Mouse (Mus musculus): ENCODE data around the gene Cgnl1. TPM values are rescaled to one million over a fixed set of nuclear protein-coding genes. Genes with fewer than 3 reads are reported as not detected.

Gene Cgnl1
- polyA plus RNA-seq, 1 experiment, result 3.9 TPM

DNA sequence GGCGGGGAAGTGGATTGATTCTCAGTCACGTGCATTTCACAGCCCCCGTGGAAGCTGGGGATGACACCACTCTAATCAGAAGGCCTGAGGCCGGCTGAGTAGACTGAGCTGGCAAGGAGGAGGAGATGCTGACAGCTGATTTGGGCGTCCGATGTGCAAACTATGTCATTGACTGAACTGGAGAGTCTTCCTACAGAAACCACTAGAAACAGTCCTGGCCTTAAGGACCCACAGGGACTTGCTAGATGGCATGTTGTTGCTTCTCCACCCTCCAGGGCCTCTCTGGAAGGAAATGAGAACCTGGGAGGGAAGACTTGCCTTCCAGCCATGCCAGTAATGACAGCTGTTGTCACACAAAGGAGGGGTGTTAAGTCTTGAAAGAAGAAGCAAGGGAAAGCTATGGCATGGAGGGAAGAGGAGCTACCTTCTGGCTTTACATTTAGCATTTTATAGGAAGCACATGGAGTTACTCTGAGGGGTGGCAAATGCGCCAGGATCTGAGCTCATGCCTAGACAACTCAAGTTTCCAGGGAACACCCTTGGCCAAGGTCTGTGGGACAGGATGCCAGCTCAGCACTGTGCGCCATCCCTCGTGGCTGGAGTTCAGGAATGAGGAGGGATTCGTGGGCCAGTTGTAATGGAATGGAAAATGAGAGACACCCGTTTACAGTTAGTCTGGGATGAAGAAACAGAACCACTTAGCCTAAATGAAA, 92.1 kb downstream of the Cgnl1 start:
- TF ChIP-seq CTCF (IDR thresholded peaks at IDR 0.05; ENCODE audit: extremely low read depth, insufficient read depth, insufficient read length, insufficient replicate concordance) (no peak), POLR2A (IDR thresholded peaks at IDR 0.05; ENCODE audit: low read depth, low read length) (no peak)
- H3K36me3 ChIP-seq (ENCODE audit: control insufficient read depth, insufficient read depth, low read length), result no peaks in the 10 kb centered on the region
- no peak overlapping the region for H3K4me3 ChIP-seq (ENCODE audit: extremely low read depth, insufficient read depth, insufficient read length)
- H3K27me3 ChIP-seq (ENCODE audit: control insufficient read depth, insufficient read depth, low read length), result no peaks in the 10 kb centered on the region
- DNase-seq (ENCODE audit: low read depth in 1 of 2, low spot score in 2 of 2), result no peak
- WGBS, result 92% methylated on average over 11 of the region's 11 CpGs
- no peaks in the 10 kb centered on the region for H3K4me1 ChIP-seq (ENCODE audit: control insufficient read depth, insufficient read depth, insufficient read length)
- no peak overlapping the region for H3K27ac ChIP-seq (ENCODE audit: insufficient read depth, low read length)

DNA sequence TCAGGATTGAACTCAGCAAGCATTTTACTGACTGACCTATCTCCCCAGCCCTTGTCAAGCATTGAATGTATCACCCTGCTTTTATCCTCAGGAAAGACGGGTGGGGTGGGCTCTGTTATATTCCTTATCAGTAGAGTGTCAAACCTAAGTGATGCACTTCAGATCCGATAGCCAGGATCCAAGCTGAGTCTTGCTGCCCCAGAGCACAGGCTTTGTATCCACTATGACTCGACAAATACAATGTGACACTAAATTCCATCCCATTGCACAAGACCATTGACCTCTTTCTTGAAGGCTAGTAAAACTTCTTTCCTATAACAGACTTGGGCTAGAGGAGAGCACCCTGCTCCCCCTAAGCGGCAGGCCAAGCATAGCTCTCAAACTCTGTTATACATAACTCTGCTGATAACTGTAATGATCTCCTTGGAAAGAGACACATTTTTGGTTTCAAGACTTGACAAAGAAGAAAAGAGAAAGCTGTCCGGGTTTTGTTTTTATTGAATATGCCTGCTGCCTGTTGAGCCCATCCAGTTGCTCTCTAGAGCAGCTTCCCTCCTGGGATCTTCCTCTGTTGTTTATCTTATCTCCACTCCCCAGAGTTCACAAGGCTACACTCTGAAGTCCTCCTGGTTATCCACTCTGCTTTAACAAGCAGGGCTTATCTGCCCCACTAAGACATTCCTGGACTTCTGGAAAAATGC, 94.3 kb downstream of the Cgnl1 start:
- Histone ChIP-seq H3K4me3 (ENCODE audit: extremely low read depth, insufficient read depth, insufficient read length) (no peak overlapping the region), H3K27me3 (ENCODE audit: control insufficient read depth, insufficient read depth, low read length) (no peaks in the 10 kb centered on the region), H3K36me3 (ENCODE audit: control insufficient read depth, insufficient read depth, low read length) (no peaks in the 10 kb centered on the region), H3K27ac (ENCODE audit: insufficient read depth, low read length) (no peak overlapping the region), H3K4me1 (ENCODE audit: control insufficient read depth, insufficient read depth, insufficient read length) (no peaks in the 10 kb centered on the region)
- no peak for DNase-seq (ENCODE audit: low read depth in 1 of 2, low spot score in 2 of 2)
- WGBS, result 81% methylated on average over 5 of the region's 5 CpGs
- no peak for TF ChIP-seq POLR2A (IDR thresholded peaks at IDR 0.05; ENCODE audit: low read depth, low read length)
- TF ChIP-seq CTCF (IDR thresholded peaks at IDR 0.05; ENCODE audit: extremely low read depth, insufficient read depth, insufficient read length, insufficient replicate concordance), result no peak

DNA sequence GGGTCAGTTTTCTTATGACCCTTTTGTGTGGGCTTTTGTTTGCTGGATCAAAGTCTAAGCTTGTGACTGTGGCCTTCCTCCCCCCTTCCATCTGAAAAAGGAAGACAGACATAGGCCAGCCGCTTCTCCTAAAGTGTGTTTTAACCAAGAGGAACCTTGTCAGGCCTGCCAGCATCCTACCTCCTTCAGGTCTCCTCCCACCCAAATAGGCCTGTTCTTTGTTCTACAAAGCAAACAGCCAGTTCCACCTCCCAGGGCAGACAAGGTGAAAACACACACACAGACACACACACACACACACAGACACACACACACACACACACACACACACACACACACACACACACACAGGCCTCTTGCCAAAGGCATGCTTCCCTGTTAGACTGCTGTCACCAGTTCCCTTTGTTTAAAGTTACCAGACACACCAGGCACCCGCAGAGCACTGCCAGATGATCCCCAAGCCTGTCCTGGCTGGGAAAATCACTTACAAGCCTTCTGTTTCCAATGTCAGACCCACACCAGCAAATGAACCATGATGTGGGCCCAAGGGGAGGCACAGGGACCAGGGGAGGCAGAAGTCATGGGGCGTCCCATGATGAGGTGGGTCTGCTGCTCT, 95.5 kb downstream of the Cgnl1 start:
- no peak for DNase-seq (ENCODE audit: low read depth in 1 of 2, low spot score in 2 of 2)
- no peaks in the 10 kb centered on the region for H3K27me3 ChIP-seq (ENCODE audit: control insufficient read depth, insufficient read depth, low read length)
- H3K4me1 ChIP-seq (ENCODE audit: control insufficient read depth, insufficient read depth, insufficient read length), result no peaks in the 10 kb centered on the region
- TF ChIP-seq CTCF (IDR thresholded peaks at IDR 0.05; ENCODE audit: extremely low read depth, insufficient read depth, insufficient read length, insufficient replicate concordance) (no peak), POLR2A (IDR thresholded peaks at IDR 0.05; ENCODE audit: low read depth, low read length) (no peak)
- no peak overlapping the region for H3K4me3 ChIP-seq (ENCODE audit: extremely low read depth, insufficient read depth, insufficient read length)
- no peaks in the 10 kb centered on the region for H3K36me3 ChIP-seq (ENCODE audit: control insufficient read depth, insufficient read depth, low read length)
- no peak overlapping the region for H3K27ac ChIP-seq (ENCODE audit: insufficient read depth, low read length)
- WGBS, result 91% methylated on average over 3 of the region's 3 CpGs

DNA sequence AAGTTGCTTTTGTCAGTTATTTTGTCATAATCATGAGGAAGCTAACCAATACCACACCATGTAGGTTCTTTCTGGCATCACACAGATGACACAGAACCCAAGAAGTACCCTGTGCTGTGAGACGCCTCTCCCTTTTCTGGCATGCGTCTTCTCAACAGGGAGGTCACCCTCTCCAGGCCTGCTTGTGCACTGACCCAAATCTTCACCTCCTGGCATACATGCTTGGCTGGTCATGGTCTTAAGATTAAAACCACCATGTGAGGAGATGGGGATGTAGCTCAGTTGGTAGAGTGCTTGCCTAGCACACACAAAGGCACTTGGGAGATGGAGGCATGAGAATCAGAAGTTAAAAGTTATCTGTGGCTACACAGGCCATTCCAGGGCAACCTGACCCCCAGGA, 96.2 kb downstream of the Cgnl1 start:
- Histone ChIP-seq H3K36me3 (ENCODE audit: control insufficient read depth, insufficient read depth, low read length) (no peaks in the 10 kb centered on the region), H3K27me3 (ENCODE audit: control insufficient read depth, insufficient read depth, low read length) (no peaks in the 10 kb centered on the region), H3K4me3 (ENCODE audit: extremely low read depth, insufficient read depth, insufficient read length) (no peak overlapping the region), H3K27ac (ENCODE audit: insufficient read depth, low read length) (no peak overlapping the region), H3K4me1 (ENCODE audit: control insufficient read depth, insufficient read depth, insufficient read length) (no peaks in the 10 kb centered on the region)
- TF ChIP-seq POLR2A (IDR thresholded peaks at IDR 0.05; ENCODE audit: low read depth, low read length) (no peak), CTCF (IDR thresholded peaks at IDR 0.05; ENCODE audit: extremely low read depth, insufficient read depth, insufficient read length, insufficient replicate concordance) (no peak)
- DNase-seq (ENCODE audit: low read depth in 1 of 2, low spot score in 2 of 2), result no peak
- 96% methylated on average over 2 of the region's 2 CpGs for WGBS

DNA sequence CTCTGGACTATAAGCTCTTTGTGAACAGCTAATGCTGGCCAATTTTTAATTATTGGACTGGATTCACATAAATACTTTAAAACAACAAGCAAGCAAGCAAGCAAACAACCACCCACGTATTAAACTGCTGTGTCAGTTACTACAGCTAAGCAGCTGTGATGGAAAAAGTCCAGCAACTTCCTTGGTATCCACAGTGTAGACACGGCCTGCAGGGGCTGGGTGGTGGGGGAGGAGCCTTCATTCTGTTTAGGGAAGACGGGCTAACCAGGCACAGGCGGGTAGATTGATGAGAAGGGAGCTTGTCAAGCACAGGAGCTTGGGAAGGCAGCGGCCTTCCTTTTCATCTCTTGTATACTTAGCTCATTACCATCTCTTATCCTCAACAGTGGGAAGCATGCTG, 96.9 kb downstream of the Cgnl1 start:
- no peaks in the 10 kb centered on the region for H3K4me1 ChIP-seq (ENCODE audit: control insufficient read depth, insufficient read depth, insufficient read length)
- no peak overlapping the region for H3K4me3 ChIP-seq (ENCODE audit: extremely low read depth, insufficient read depth, insufficient read length)
- H3K36me3 ChIP-seq (ENCODE audit: control insufficient read depth, insufficient read depth, low read length), result no peaks in the 10 kb centered on the region
- H3K27ac ChIP-seq (ENCODE audit: insufficient read depth, low read length), result no peak overlapping the region
- DNase-seq (ENCODE audit: low read depth in 1 of 2, low spot score in 2 of 2), result no peak
- WGBS, result 82% methylated on average over 5 of the region's 5 CpGs
- H3K27me3 ChIP-seq (ENCODE audit: control insufficient read depth, insufficient read depth, low read length), result no peaks in the 10 kb centered on the region
- TF ChIP-seq POLR2A (IDR thresholded peaks at IDR 0.05; ENCODE audit: low read depth, low read length) (no peak), CTCF (IDR thresholded peaks at IDR 0.05; ENCODE audit: extremely low read depth, insufficient read depth, insufficient read length, insufficient replicate concordance) (no peak)

DNA sequence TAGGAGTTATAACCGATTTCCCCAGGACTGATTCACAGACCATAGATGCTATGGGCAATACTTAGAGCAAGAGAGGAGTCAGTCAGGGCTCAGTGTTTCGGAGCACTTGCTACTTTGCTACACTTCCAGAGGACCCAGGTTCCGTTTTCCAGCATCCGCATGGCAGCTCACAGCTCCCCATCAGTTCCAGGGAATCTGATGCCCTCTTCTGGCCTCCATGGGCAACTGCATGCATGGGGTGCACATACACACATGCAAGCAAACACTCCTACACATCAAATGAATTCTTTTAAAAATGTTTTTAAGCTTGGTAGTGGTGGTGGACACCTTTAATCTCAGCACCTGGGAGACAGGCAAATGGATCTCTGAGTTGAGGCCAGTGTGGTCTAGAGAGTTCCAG, 98.9 kb downstream of the Cgnl1 start:
- no peaks in the 10 kb centered on the region for H3K27me3 ChIP-seq (ENCODE audit: control insufficient read depth, insufficient read depth, low read length)
- no peak overlapping the region for H3K27ac ChIP-seq (ENCODE audit: insufficient read depth, low read length)
- no peak overlapping the region for H3K4me3 ChIP-seq (ENCODE audit: extremely low read depth, insufficient read depth, insufficient read length)
- 89% methylated on average over 4 of the region's 4 CpGs for WGBS
- no peaks in the 10 kb centered on the region for H3K4me1 ChIP-seq (ENCODE audit: control insufficient read depth, insufficient read depth, insufficient read length)
- TF ChIP-seq CTCF (IDR thresholded peaks at IDR 0.05; ENCODE audit: extremely low read depth, insufficient read depth, insufficient read length, insufficient replicate concordance) (no peak), POLR2A (IDR thresholded peaks at IDR 0.05; ENCODE audit: low read depth, low read length) (no peak)
- no peak for DNase-seq (ENCODE audit: low read depth in 1 of 2, low spot score in 2 of 2)
- no peaks in the 10 kb centered on the region for H3K36me3 ChIP-seq (ENCODE audit: control insufficient read depth, insufficient read depth, low read length)

Measured in spleen, adult 2 months (tissue).